Mouse (Mus musculus): ENCODE data around the gene Zfp683. TPM values are rescaled to one million over a fixed set of nuclear protein-coding genes. Genes with fewer than 3 reads are reported as not detected.

Zfp683 gene
- polyA plus RNA-seq, 1 experiment = 3.6 TPM

- no peak overlapping the region for H3K27ac ChIP-seq (ENCODE audit: insufficient read depth, low read length)
- no peak overlapping the region for H3K4me3 ChIP-seq (ENCODE audit: extremely low read depth, insufficient read depth, insufficient read length)
- WGBS = 7% methylated on average over 16 of the region's 16 CpGs
- TF ChIP-seq POLR2A (IDR thresholded peaks at IDR 0.05; ENCODE audit: low read depth, low read length) (no peak), CTCF (IDR thresholded peaks at IDR 0.05; ENCODE audit: extremely low read depth, insufficient read depth, insufficient read length, insufficient replicate concordance) (no peak)
- H3K27me3 ChIP-seq (ENCODE audit: control insufficient read depth, insufficient read depth, low read length) = peaks cover 19% of the 10 kb centered on the region
- H3K36me3 ChIP-seq (ENCODE audit: control insufficient read depth, insufficient read depth, low read length) = no peaks in the 10 kb centered on the region
- DNase-seq (ENCODE audit: low read depth in 1 of 2, low spot score in 2 of 2) = no peak
- H3K4me1 ChIP-seq (ENCODE audit: control insufficient read depth, insufficient read depth, insufficient read length) = no peaks in the 10 kb centered on the region; the same call in none of the 2 replicates
These were observed 33.8 kb upstream of the Zfp683 start for GRCm38 (mm10) chr4:134019641-134020351.

- Histone ChIP-seq H3K4me1 (ENCODE audit: control insufficient read depth, insufficient read depth, insufficient read length) (no peaks in the 10 kb centered on the region; the same call in none of the 2 replicates), H3K4me3 (ENCODE audit: extremely low read depth, insufficient read depth, insufficient read length) (no peak overlapping the region), H3K36me3 (ENCODE audit: control insufficient read depth, insufficient read depth, low read length) (no peaks in the 10 kb centered on the region), H3K27me3 (ENCODE audit: control insufficient read depth, insufficient read depth, low read length) (peaks cover 19% of the 10 kb centered on the region), H3K27ac (ENCODE audit: insufficient read depth, low read length) (no peak overlapping the region)
- TF ChIP-seq CTCF (IDR thresholded peaks at IDR 0.05; ENCODE audit: extremely low read depth, insufficient read depth, insufficient read length, insufficient replicate concordance) (0 out of 2 replicates have a peak, but pooled peaks have one; percentile 16), POLR2A (IDR thresholded peaks at IDR 0.05; ENCODE audit: low read depth, low read length) (no peak)
- 3% methylated on average over 11 of the region's 11 CpGs for WGBS
- DNase-seq (ENCODE audit: low read depth in 1 of 2, low spot score in 2 of 2) = peak in 1 of 2 experiments; percentile 43
These were observed 33.0 kb upstream of the Zfp683 start for GRCm38 (mm10) chr4:134020621-134021020.

- TF ChIP-seq POLR2A (IDR thresholded peaks at IDR 0.05; ENCODE audit: low read depth, low read length) (no peak), CTCF (IDR thresholded peaks at IDR 0.05; ENCODE audit: extremely low read depth, insufficient read depth, insufficient read length, insufficient replicate concordance) (no peak)
- no peaks in the 10 kb centered on the region for H3K27me3 ChIP-seq (ENCODE audit: control insufficient read depth, insufficient read depth, low read length)
- no peaks in the 10 kb centered on the region for H3K36me3 ChIP-seq (ENCODE audit: control insufficient read depth, insufficient read depth, low read length)
- H3K4me3 ChIP-seq (ENCODE audit: extremely low read depth, insufficient read depth, insufficient read length) = no peak overlapping the region
- WGBS = 84% methylated on average over 9 of the region's 9 CpGs
- no peaks in the 10 kb centered on the region for H3K4me1 ChIP-seq (ENCODE audit: control insufficient read depth, insufficient read depth, insufficient read length)
- H3K27ac ChIP-seq (ENCODE audit: insufficient read depth, low read length) = no peak overlapping the region
- DNase-seq (ENCODE audit: low read depth in 1 of 2, low spot score in 2 of 2) = no peak
These were observed 27.8 kb upstream of the Zfp683 start for GRCm38 (mm10) chr4:134025802-134026201.

GRCm38 (mm10) chr4:134035953-134036352 is 17.7 kb upstream of the Zfp683 start:
- 6% methylated on average over 16 of the region's 16 CpGs for WGBS
- Histone ChIP-seq H3K4me1 (ENCODE audit: control insufficient read depth, insufficient read depth, insufficient read length) (no peaks in the 10 kb centered on the region), H3K27ac (ENCODE audit: insufficient read depth, low read length) (no peak overlapping the region), H3K27me3 (ENCODE audit: control insufficient read depth, insufficient read depth, low read length) (no peaks in the 10 kb centered on the region), H3K36me3 (ENCODE audit: control insufficient read depth, insufficient read depth, low read length) (no peaks in the 10 kb centered on the region), H3K4me3 (ENCODE audit: extremely low read depth, insufficient read depth, insufficient read length) (no peak overlapping the region)
- TF ChIP-seq POLR2A (IDR thresholded peaks at IDR 0.05; ENCODE audit: low read depth, low read length) = no peak
- TF ChIP-seq CTCF (IDR thresholded peaks at IDR 0.05; ENCODE audit: extremely low read depth, insufficient read depth, insufficient read length, insufficient replicate concordance) = peak; percentile 97
- DNase-seq (ENCODE audit: low read depth in 1 of 2, low spot score in 2 of 2) = peak in 1 of 2 experiments; percentile 70

- 17% methylated on average over 9 of the region's 9 CpGs for WGBS
- Histone ChIP-seq H3K27ac (ENCODE audit: insufficient read depth, low read length) (peak overlapping the region; percentile 5; the same call in 1 of the 2 replicates), H3K4me1 (ENCODE audit: control insufficient read depth, insufficient read depth, insufficient read length) (peaks cover 2% of the 10 kb centered on the region; the same call in 1 of the 2 replicates), H3K36me3 (ENCODE audit: control insufficient read depth, insufficient read depth, low read length) (no peaks in the 10 kb centered on the region), H3K4me3 (ENCODE audit: extremely low read depth, insufficient read depth, insufficient read length) (no peak overlapping the region), H3K27me3 (ENCODE audit: control insufficient read depth, insufficient read depth, low read length) (no peaks in the 10 kb centered on the region)
- DNase-seq (ENCODE audit: low read depth in 1 of 2, low spot score in 2 of 2) = no peak
- TF ChIP-seq POLR2A (IDR thresholded peaks at IDR 0.05; ENCODE audit: low read depth, low read length) (no peak), CTCF (IDR thresholded peaks at IDR 0.05; ENCODE audit: extremely low read depth, insufficient read depth, insufficient read length, insufficient replicate concordance) (no peak)
These were observed 12.1 kb upstream of the Zfp683 start for GRCm38 (mm10) chr4:134041317-134042123.

GRCm38 (mm10) chr4:134043041-134043440 is 10.6 kb upstream of the Zfp683 start:
- TF ChIP-seq POLR2A (IDR thresholded peaks at IDR 0.05; ENCODE audit: low read depth, low read length) (no peak), CTCF (IDR thresholded peaks at IDR 0.05; ENCODE audit: extremely low read depth, insufficient read depth, insufficient read length, insufficient replicate concordance) (no peak)
- H3K4me1 ChIP-seq (ENCODE audit: control insufficient read depth, insufficient read depth, insufficient read length) = peaks cover 2% of the 10 kb centered on the region; the same call in 1 of the 2 replicates
- H3K27me3 ChIP-seq (ENCODE audit: control insufficient read depth, insufficient read depth, low read length) = no peaks in the 10 kb centered on the region
- no peaks in the 10 kb centered on the region for H3K36me3 ChIP-seq (ENCODE audit: control insufficient read depth, insufficient read depth, low read length)
- DNase-seq (ENCODE audit: low read depth in 1 of 2, low spot score in 2 of 2) = no peak
- H3K27ac ChIP-seq (ENCODE audit: insufficient read depth, low read length) = no peak overlapping the region
- H3K4me3 ChIP-seq (ENCODE audit: extremely low read depth, insufficient read depth, insufficient read length) = no peak overlapping the region
- 5% methylated on average over 2 of the region's 2 CpGs for WGBS

Data from spleen, adult 2 months (tissue).